Comparison of ENCODE assay signal across 23 mouse cellular contexts in genomic region chr16:45044844-45045243, GRCm38 (mm10). TPM values are rescaled to one million over a fixed set of nuclear protein-coding genes. Genes with fewer than 3 reads are reported as not detected.
DNase-seq lines count a peak whose midpoint lies in the region; ATAC-seq and TF ChIP-seq lines count a peak whose summit lies in the region.
"Had no signal": no experiment of that assay in that cellular context is flagged by ENCODE, and none has a peak within 500 bp of the region (broad histone marks: within the 10 kb centered on the region; RNA-seq: fewer than 3 reads in every experiment).

No protein-coding gene starts in this region.

- no peak overlapping the region for H3K27ac ChIP-seq in liver, postnatal 0 days (ENCODE audit: low read depth)
- H3K27ac ChIP-seq: heart, embryonic 10.5 days; hindbrain, embryonic 15.5 days; limb, embryonic 12.5 days; liver, embryonic 15.5 days; neural tube, embryonic 12.5 days; stomach, embryonic 15.5 days had no signal

- DNase-seq in lung, postnatal 36 days, result peak; percentile 22
- DNase-seq in lung, postnatal 4 days, result no peak
- DNase-seq in T-cell, adult 2 months (ENCODE audit: low spot score), result peak; percentile 23
- peak; percentile 32 for DNase-seq in thymus, postnatal 14 days
- no peak for DNase-seq in heart, adult 9 months (ENCODE audit: low spot score in 2 of 2)
- DNase-seq in liver, postnatal 0 days, result no peak
- DNase-seq in kidney, postnatal 36 days, result no peak
- DNase-seq: B cell, adult 2 months; cerebellum, adult 11 months; heart, postnatal 14 days; kidney, adult 18-20 months; kidney, postnatal 4 days; layer of hippocampus, postnatal 36 days; lung, postnatal 14 days; midbrain, embryonic 14.5 days had no signal

- 28% methylated on average over 3 of the region's 3 CpGs for WGBS in liver, postnatal 0 days (ENCODE audit: insufficient replicate concordance)

- no peak overlapping the region for H3K4me2 ChIP-seq in liver, postnatal 0 days (ENCODE audit: low read depth, low read length)
- H3K4me2 ChIP-seq: hindbrain, embryonic 15.5 days; limb, embryonic 12.5 days; liver, embryonic 15.5 days; neural tube, embryonic 12.5 days; stomach, embryonic 15.5 days had no signal

- TF ChIP-seq CTCF in liver, postnatal 0 days (IDR thresholded peaks at IDR 0.05; ENCODE audit: low read depth), result no peak

- peak; percentile 83 for ATAC-seq in inflammation-experienced regulatory T-cells, adult 6 months
- no peak for ATAC-seq in liver, postnatal 0 days
- ATAC-seq: forebrain, embryonic 14.5 days had no signal

- no peak for TF ChIP-seq EP300 in liver, postnatal 0 days (IDR thresholded peaks at IDR 0.05; ENCODE audit: low read depth)

- H3K36me3 ChIP-seq in liver, postnatal 0 days (replicated peaks; ENCODE audit: insufficient read depth, low read length), result no peaks in the 10 kb centered on the region
- H3K36me3 ChIP-seq: heart, embryonic 10.5 days; hindbrain, embryonic 15.5 days; limb, embryonic 12.5 days; liver, embryonic 15.5 days; neural tube, embryonic 12.5 days; stomach, embryonic 15.5 days had no signal

- no peak overlapping the region for H3K4me3 ChIP-seq in liver, postnatal 0 days (ENCODE audit: low read depth, low read length)
- H3K4me3 ChIP-seq: heart, embryonic 10.5 days; hindbrain, embryonic 15.5 days; limb, embryonic 12.5 days; liver, embryonic 15.5 days; neural tube, embryonic 12.5 days; stomach, embryonic 15.5 days had no signal

- no peaks in the 10 kb centered on the region for H3K4me1 ChIP-seq in liver, postnatal 0 days (ENCODE audit: insufficient read depth)
- H3K4me1 ChIP-seq: heart, embryonic 10.5 days; hindbrain, embryonic 15.5 days; limb, embryonic 12.5 days; liver, embryonic 15.5 days; neural tube, embryonic 12.5 days; stomach, embryonic 15.5 days had no signal

- H3K9ac ChIP-seq in liver, postnatal 0 days (replicated peaks), result no peak overlapping the region
- H3K9ac ChIP-seq: hindbrain, embryonic 15.5 days; limb, embryonic 12.5 days; liver, embryonic 15.5 days; neural tube, embryonic 12.5 days; stomach, embryonic 15.5 days had no signal

- H3K27me3 ChIP-seq in liver, postnatal 0 days (ENCODE audit: insufficient read depth, low read length), result no peaks in the 10 kb centered on the region
- H3K27me3 ChIP-seq: hindbrain, embryonic 15.5 days; limb, embryonic 12.5 days; liver, embryonic 15.5 days; neural tube, embryonic 12.5 days; stomach, embryonic 15.5 days had no signal

- H3K9me3 ChIP-seq in liver, postnatal 0 days (ENCODE audit: low read length), result no peaks in the 10 kb centered on the region
- H3K9me3 ChIP-seq: heart, embryonic 10.5 days; hindbrain, embryonic 15.5 days; limb, embryonic 12.5 days; liver, embryonic 15.5 days; neural tube, embryonic 12.5 days; stomach, embryonic 15.5 days had no signal

RNA-seq across cellular contexts. Expression of gene Ccdc80, which starts 48.4 kb away (rescaled TPM):
- 1 to 10 TPM; 1.1 to 2.0 (median 1.9) TPM for polyA plus RNA-seq in inflammation-experienced regulatory T-cells, adult 6 months (2017; shearing (Covaris generic))
- 21.0 and 27.2 TPM in 2 replicates for polyA plus RNA-seq in liver, postnatal 0 days (2015; fragmentation: Nextera tagmentation; extraction: Ambion mirVana)

Comparison
In these comparisons a context has a peak if more than half of its experiments do, and no peak if none do; other contexts are left out.
1. DNase-seq: peak in lung, postnatal 36 days (single experiment), T-cell, adult 2 months (single experiment) and thymus, postnatal 14 days (single experiment); none in lung, postnatal 4 days (0 of 2), heart, adult 9 months (0 of 2), liver, postnatal 0 days (single experiment) and kidney, postnatal 36 days (0 of 2).